Mouse (Mus musculus) liver, embryonic 16.5 days (tissue): ENCODE measurements around the gene Mpped1. TPM values are rescaled to one million over a fixed set of nuclear protein-coding genes. Genes with fewer than 3 reads are reported as not detected.

ENCODE experiments used
- ATAC-seq: fragments of 200-750 bp; cut with Nextera tagmentation; 2 replicates; pipeline ENCODE4 v1.8.0; 2017; ENCODE audit warnings: low read depth, mild to moderate bottlenecking, moderate number of reproducible peaks, moderate library complexity
- H3K27ac ChIP-seq: fragments of 300-500 bp; sonication (generic); 2 replicates; pipeline ENCODE4 v1.5.1; 2014; ENCODE audit warnings: mild to moderate bottlenecking, low read length
- H3K27me3 ChIP-seq: fragments of 300-500 bp; sonication (generic); 2 replicates; pipeline ENCODE4 v1.6.1; 2014; ENCODE audit warnings: low read depth, low read length, mixed read lengths; ENCODE audit not compliant: control insufficient read depth, insufficient read depth
- H3K36me3 ChIP-seq: fragments of 300-500 bp; sonication (generic); 2 replicates; pipeline ENCODE4 v1.6.1; 2014; ENCODE audit warnings: mild to moderate bottlenecking; ENCODE audit not compliant: control insufficient read depth, insufficient read depth
- H3K4me1 ChIP-seq: fragments of 300-500 bp; sonication (generic); 2 replicates; pipeline ENCODE4 v1.6.1; 2014; ENCODE audit warnings: low read depth, low read length, mixed read lengths; ENCODE audit not compliant: control insufficient read depth
- H3K4me2 ChIP-seq: fragments of 300-500 bp; sonication (generic); 2 replicates; pipeline ENCODE4 v1.6.1; 2014; ENCODE audit warnings: low read depth, low read length, mixed read lengths
- H3K4me3 ChIP-seq: fragments of 300-500 bp; sonication (generic); 2 replicates; pipeline ENCODE4 v1.5.1; 2014; ENCODE audit warnings: low read depth, mild to moderate bottlenecking, low read length
- H3K9ac ChIP-seq: fragments of 300-500 bp; sonication (generic); 2 replicates; pipeline ENCODE4 v1.6.1; 2014; ENCODE audit warnings: low read depth, low read length
- H3K9me3 ChIP-seq: fragments of 300-500 bp; sonication (generic); replicated peaks from 2 replicates; pipeline ENCODE4 v1.6.1; 2016; ENCODE audit warnings: low read length; ENCODE audit not compliant: control insufficient read depth
- WGBS: fragments of 180-500 bp; shearing (Covaris S2); extraction: QIAGEN DNeasy Blood & Tissue Kit; methylation state at CpG from one replicate; pipeline ENCODE4 v1.1.7; 2014; ENCODE audit not compliant: insufficient replicate concordance; 5-methylcytosine and 5-hydroxymethylcytosine counted together
- polyA plus RNA-seq: library from polyadenylated mRNA; unstranded; fragments of >200 nt; fragmentation: Nextera tagmentation; extraction: Ambion mirVana; gene quantifications from 2 replicates; pipeline ENCODE4 v1.2.1, GENCODE M21; 2015

Mpped1 gene
- polyA plus RNA-seq, 1 experiment from 2014 or later, result not detected

DNA sequence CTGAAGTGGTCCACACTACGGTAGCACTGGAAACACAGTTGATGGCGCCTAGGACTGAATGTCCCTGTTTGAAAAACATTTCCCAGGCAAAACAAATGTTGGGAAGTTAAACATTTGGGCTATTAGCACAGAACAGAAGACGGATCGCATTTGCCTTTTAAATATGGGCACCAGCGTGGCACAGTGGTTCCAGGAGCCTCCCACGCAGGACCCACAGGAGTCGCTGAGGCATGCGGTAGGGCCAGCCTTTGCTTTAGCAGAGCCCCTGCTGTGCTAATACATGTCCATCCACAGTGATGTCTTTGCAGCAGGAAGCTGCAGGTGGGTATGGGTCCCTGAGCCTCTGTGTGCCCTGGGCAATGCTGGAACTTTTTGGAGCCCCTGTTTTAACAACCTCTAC lies 48.7 kb downstream of the Mpped1 start:
- H3K27me3 ChIP-seq, result no peaks in the 10 kb centered on the region
- ATAC-seq, result no peak
- WGBS, result 72% methylated on average over 8 of the region's 8 CpGs
- H3K9me3 ChIP-seq, result no peaks in the 10 kb centered on the region
- H3K4me1 ChIP-seq, result no peaks in the 10 kb centered on the region
- H3K9ac ChIP-seq, result no peak overlapping the region
- H3K4me2 ChIP-seq, result no peak overlapping the region
- H3K4me3 ChIP-seq, result no peak overlapping the region
- H3K27ac ChIP-seq, result no peak overlapping the region
- H3K36me3 ChIP-seq, result no peaks in the 10 kb centered on the region

DNA sequence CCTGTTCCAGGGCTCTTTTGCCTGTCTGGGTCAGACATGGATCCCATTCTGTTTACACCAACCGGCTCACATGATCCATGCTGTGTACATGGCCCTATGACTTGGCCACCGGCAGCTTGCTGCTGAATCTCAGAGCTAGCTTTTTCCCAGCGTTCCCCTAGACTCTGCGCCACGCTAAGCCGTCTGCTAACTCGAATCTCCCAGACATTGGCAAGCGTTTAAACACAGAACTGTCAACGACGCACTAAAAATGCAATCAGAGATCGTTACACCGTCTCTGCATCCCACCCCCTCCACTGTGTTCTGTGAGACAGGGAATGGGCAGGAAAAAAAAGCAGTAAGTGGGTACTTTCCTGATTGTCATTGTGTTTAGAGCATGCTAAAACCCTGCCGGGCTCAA lies 50.0 kb downstream of the Mpped1 start:
- no peaks in the 10 kb centered on the region for H3K9me3 ChIP-seq
- H3K4me3 ChIP-seq, result no peak overlapping the region
- no peak overlapping the region for H3K27ac ChIP-seq
- no peak overlapping the region for H3K4me2 ChIP-seq
- H3K9ac ChIP-seq, result no peak overlapping the region
- no peak for ATAC-seq
- 65% methylated on average over 13 of the region's 13 CpGs for WGBS
- no peaks in the 10 kb centered on the region for H3K27me3 ChIP-seq
- no peaks in the 10 kb centered on the region for H3K36me3 ChIP-seq
- H3K4me1 ChIP-seq, result no peaks in the 10 kb centered on the region

DNA sequence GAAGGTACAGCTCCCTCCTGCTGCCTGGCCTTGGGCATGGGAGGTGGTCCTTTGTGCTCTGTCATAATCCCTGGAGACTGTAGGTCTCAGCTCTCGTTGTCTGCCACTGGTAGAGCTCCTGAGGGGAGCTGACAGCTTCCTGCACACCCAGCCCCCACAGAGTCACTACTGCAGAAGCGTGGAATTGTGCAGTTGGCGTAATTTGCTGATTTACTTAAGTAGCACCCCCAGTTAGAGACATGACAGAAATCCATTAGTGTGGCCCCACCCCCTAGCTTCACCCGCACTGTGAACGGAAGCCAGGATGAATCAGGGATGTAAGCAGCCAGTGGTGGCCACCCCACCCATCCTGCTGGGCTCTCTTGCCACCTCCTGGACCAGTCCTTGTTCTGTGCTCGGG lies 53.0 kb downstream of the Mpped1 start:
- ATAC-seq, result no peak
- WGBS, result 53% methylated on average over 6 of the region's 6 CpGs

DNA sequence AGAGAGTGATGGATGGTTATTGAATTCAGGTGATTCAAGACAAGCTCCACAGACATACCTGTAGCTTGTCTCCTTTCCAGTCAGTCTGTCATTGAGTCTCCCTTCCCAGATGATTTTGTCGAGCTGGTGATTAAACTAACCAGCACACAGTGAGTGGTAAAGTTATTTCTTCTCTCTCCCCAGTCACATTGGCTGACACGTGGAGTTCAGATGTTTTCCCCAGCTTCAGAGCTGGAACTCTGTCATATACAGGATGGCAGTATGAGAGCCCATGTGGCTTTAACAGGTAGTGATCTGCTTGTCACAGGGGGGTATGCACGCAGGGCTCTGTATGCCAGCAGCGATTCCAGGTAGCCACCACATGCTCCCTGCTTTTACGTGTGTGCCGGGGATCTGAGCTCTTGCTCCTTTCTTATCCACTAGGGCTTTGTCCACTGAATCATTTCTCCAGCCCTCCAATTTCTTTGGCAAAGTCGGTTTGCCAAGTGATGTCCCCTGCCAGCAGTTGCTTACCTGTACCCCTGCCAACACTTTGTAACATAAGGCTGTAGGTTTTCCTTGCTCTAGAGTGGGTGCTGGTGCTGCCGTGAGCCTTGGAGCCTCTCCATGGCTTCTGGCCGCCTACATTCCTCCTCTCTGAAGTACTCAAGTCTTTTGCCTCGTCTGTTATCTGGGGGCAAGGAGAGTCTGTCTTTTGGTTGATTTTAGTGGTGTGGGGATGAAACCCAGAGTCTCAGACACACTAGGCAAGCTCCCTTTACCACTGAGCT lies 61.9 kb downstream of the Mpped1 start:
- no peaks in the 10 kb centered on the region for H3K36me3 ChIP-seq
- H3K4me1 ChIP-seq, result no peaks in the 10 kb centered on the region
- H3K27me3 ChIP-seq, result no peaks in the 10 kb centered on the region
- no peak overlapping the region for H3K27ac ChIP-seq
- no peak overlapping the region for H3K4me2 ChIP-seq
- no peaks in the 10 kb centered on the region for H3K9me3 ChIP-seq
- ATAC-seq, result no peak
- no peak overlapping the region for H3K4me3 ChIP-seq
- H3K9ac ChIP-seq, result no peak overlapping the region
- 57% methylated on average over 10 of the region's 10 CpGs for WGBS

More for the DNA sequence above, 53.0 kb downstream of the Mpped1 start:
- no peaks in the 10 kb centered on the region for H3K9me3 ChIP-seq
- no peak overlapping the region for H3K4me3 ChIP-seq
- H3K9ac ChIP-seq, result no peak overlapping the region
- H3K27me3 ChIP-seq, result no peaks in the 10 kb centered on the region
- H3K36me3 ChIP-seq, result no peaks in the 10 kb centered on the region
- no peak overlapping the region for H3K4me2 ChIP-seq
- H3K27ac ChIP-seq, result no peak overlapping the region
- H3K4me1 ChIP-seq, result no peaks in the 10 kb centered on the region

DNA sequence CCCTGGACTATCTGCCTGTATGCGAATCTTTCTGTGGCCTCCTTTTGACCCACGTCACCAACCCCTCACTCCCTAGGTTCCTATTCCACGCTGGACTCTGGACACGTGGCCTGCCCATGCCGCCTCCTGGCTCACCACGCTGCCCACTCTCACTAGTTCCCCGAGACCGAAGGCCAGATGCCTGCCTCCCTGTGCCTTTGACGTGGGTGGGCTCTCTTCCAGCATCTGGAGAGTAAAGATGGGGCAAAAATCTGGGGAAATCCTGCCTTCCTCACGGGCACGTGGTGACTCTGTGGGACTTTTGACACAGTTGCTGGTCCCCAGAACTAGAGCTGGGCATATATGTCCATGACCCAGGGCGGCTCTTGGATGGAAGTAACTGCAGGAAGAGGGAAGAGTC lies 63.2 kb downstream of the Mpped1 start:
- H3K27ac ChIP-seq, result no peak overlapping the region
- no peak overlapping the region for H3K9ac ChIP-seq
- H3K27me3 ChIP-seq, result no peaks in the 10 kb centered on the region
- no peaks in the 10 kb centered on the region for H3K9me3 ChIP-seq
- H3K4me1 ChIP-seq, result no peaks in the 10 kb centered on the region
- ATAC-seq, result no peak
- no peaks in the 10 kb centered on the region for H3K36me3 ChIP-seq
- WGBS, result 62% methylated on average over 12 of the region's 12 CpGs
- H3K4me2 ChIP-seq, result no peak overlapping the region
- H3K4me3 ChIP-seq, result no peak overlapping the region

DNA sequence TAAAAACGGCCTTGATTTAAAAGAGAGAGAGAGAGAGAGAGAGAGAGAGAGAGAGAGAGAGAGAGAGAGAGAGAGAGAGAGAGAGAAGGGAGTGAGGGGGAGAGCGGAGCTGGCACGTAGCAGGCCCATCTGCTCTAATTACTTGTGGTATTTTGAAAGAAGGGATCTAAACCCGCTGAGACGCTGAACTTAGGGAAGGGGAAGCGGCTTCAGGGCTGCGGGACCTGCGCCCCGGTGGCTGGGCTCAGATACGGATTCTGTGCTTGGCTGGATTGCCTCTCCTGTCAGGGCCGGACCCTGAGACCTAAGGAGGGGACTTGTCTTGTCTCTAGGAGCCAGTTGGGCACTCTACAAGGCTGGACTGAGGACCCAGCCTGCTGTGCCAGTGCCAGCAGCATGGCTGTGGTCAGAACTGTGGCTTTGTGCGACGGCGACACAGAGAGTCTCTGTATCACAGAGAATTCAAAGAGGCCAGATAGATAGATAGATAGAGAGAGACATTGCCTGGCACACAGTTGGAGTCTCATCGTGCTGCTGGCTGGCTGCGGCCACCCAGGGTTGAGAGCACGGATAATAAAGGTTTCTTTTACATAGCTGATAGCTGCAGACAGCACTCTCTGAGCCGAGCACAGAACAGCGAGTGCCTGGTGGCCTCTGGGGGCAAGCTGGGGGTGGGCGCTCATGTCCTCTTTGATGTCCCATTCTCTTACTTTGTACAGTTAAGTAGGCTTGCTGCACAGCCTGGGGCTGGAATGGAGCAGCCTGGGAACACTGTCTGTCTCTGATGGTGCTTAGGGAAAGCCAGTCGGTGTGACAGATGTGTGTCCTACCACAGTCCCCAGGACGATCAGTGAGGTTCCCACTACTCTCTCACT lies 63.9 kb downstream of the Mpped1 start:
- Histone ChIP-seq H3K36me3 (no peaks in the 10 kb centered on the region), H3K4me2 (no peak overlapping the region), H3K9ac (no peak overlapping the region), H3K27ac (no peak overlapping the region), H3K4me1 (no peaks in the 10 kb centered on the region), H3K9me3 (no peaks in the 10 kb centered on the region), H3K27me3 (no peaks in the 10 kb centered on the region), H3K4me3 (no peak overlapping the region)
- 44% methylated on average over 22 of the region's 22 CpGs for WGBS
- no peak for ATAC-seq

DNA sequence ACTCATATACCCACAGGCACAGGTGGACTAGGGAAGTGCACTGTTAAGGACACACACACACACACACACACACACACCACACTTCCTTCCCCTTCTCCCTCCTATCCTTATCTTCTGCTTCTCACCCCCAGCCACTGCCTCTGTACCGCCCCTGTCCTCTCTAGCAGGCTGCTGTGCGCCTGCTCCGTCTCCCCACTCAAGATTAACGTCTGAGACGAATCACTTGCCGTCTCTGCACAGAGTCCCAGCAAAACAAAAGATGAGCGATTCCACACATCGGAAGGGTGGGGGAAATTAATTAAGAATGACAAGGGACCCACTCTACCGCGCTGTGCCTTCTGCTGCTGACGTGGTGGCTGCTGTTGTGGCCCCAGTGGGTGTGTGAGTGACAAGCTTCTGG lies 66.5 kb downstream of the Mpped1 start:
- no peaks in the 10 kb centered on the region for H3K36me3 ChIP-seq
- no peak overlapping the region for H3K9ac ChIP-seq
- H3K4me3 ChIP-seq, result no peak overlapping the region
- no peaks in the 10 kb centered on the region for H3K9me3 ChIP-seq
- no peaks in the 10 kb centered on the region for H3K4me1 ChIP-seq
- H3K27me3 ChIP-seq, result no peaks in the 10 kb centered on the region
- ATAC-seq, result no peak
- no peak overlapping the region for H3K4me2 ChIP-seq
- WGBS, result 38% methylated on average over 11 of the region's 11 CpGs
- H3K27ac ChIP-seq, result no peak overlapping the region

DNA sequence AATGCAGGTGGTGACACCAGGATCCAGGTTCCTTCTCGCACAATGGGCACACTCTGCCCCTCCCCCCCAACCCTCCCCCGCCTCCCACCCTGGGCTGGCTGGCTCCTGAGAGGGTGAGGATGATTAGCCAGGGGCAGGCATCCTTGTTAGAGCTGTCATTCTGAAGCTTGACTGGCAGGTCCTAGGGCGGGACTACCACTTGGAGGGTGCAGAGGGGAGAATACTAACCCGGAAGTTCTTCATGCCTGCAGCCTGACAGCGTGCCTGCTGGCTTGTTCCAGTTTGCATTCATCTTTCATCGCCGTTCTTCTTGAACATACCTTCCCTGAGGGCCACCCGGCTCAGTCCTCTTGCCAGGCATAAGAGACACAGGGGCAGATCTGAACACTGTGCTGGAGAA lies 67.3 kb downstream of the Mpped1 start:
- H3K27ac ChIP-seq, result no peak overlapping the region
- no peak overlapping the region for H3K9ac ChIP-seq
- WGBS, result 35% methylated on average over 8 of the region's 8 CpGs
- no peaks in the 10 kb centered on the region for H3K36me3 ChIP-seq
- no peak overlapping the region for H3K4me3 ChIP-seq
- H3K27me3 ChIP-seq, result no peaks in the 10 kb centered on the region
- no peak for ATAC-seq
- H3K4me1 ChIP-seq, result no peaks in the 10 kb centered on the region
- H3K4me2 ChIP-seq, result no peak overlapping the region
- no peaks in the 10 kb centered on the region for H3K9me3 ChIP-seq

DNA sequence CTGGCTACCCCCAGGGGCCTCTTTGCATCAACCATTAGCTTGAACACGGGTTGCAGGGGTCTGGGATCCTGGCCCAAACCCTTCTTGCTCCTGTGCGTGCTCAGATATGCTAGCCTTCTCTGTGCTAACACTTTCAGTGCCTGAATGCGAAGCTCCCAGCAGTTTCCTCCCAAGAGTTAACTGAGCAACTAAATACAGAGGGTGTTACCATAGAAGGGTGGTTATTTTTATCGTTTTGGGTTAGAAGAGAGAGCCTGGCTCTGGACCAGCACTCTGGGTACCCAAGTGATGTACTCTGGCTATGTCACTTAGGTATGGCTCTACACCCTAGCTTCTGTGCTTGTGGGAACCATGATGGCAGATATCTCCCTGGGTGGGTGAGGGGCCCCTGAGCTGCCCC lies 68.2 kb downstream of the Mpped1 start:
- Histone ChIP-seq H3K27ac (no peak overlapping the region), H3K4me1 (no peaks in the 10 kb centered on the region), H3K27me3 (no peaks in the 10 kb centered on the region), H3K4me2 (no peak overlapping the region), H3K4me3 (no peak overlapping the region), H3K9ac (no peak overlapping the region), H3K9me3 (no peaks in the 10 kb centered on the region), H3K36me3 (no peaks in the 10 kb centered on the region)
- 52% methylated on average over 4 of the region's 4 CpGs for WGBS
- ATAC-seq, result no peak
